Comparison of ENCODE assay signal across 22 mouse cellular contexts in the genomic region with DNA sequence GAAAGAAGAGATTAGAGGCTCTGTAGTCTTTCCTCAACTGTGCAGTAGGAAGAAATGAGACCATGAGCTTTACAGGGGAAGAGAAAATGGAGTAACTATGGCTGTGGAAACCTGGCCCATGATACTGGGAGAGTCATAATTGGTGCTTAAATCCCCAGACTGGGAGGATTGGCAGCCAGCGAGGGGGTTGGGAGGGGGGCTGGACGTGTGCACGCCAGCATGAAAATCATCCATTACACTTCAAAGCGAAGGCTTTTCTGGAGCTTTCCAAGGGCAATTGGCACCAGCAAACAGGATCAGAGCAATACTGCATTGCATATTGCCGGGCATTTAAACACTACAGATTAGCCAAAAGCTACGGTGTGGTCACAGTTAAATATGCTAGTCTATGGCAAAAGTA.
"Had no signal": no experiment of that assay in that cellular context is flagged by ENCODE, and none has a peak within 500 bp of the region (broad histone marks: within the 10 kb centered on the region; RNA-seq: fewer than 3 reads in every experiment).

No protein-coding gene starts in this region.

- H3K27ac ChIP-seq: hindbrain, embryonic 14.5 days; kidney, embryonic 15.5 days; kidney, postnatal 0 days; limb, embryonic 13.5 days; limb, embryonic 15.5 days; liver, embryonic 12.5 days; liver, embryonic 14.5 days had no signal

- H3K4me3 ChIP-seq: kidney, embryonic 15.5 days; limb, embryonic 13.5 days; limb, embryonic 15.5 days; liver, embryonic 12.5 days had no signal

- ATAC-seq: hindbrain, embryonic 16.5 days; intestine, embryonic 16.5 days; liver, embryonic 12.5 days had no signal

- H3K36me3 ChIP-seq: kidney, embryonic 15.5 days; limb, embryonic 13.5 days; limb, embryonic 15.5 days; liver, embryonic 12.5 days had no signal

- H3K4me1 ChIP-seq: limb, embryonic 15.5 days; liver, embryonic 12.5 days had no signal

- H3K9ac ChIP-seq: hindbrain, embryonic 14.5 days; kidney, embryonic 15.5 days; limb, embryonic 13.5 days; limb, embryonic 15.5 days; liver, embryonic 12.5 days; liver, embryonic 14.5 days had no signal

- H3K9me3 ChIP-seq: kidney, embryonic 15.5 days; limb, embryonic 13.5 days; limb, embryonic 15.5 days; liver, embryonic 12.5 days had no signal

- H3K27me3 ChIP-seq: kidney, embryonic 15.5 days; limb, embryonic 13.5 days; limb, embryonic 15.5 days; liver, embryonic 12.5 days had no signal

- H3K4me2 ChIP-seq: heart, embryonic 11.5 days; hindbrain, embryonic 14.5 days; kidney, embryonic 15.5 days; limb, embryonic 13.5 days; limb, embryonic 15.5 days; liver, embryonic 12.5 days had no signal

- DNase-seq: gastrocnemius, postnatal 14 days; gastrocnemius, postnatal 36 days; heart, adult 18-20 months; heart, postnatal 10 days; kidney, adult 11 months; kidney, adult 2 months; kidney, adult 9 months; kidney, postnatal 14 days; kidney, postnatal 36 days; layer of hippocampus, adult 9-11 months; layer of hippocampus, postnatal 36 days; lung, adult 18-20 months had no signal
